Mouse (Mus musculus) subcutaneous adipose tissue, adult 2 months (tissue): Measurements from ENCODE around the gene Popdc2. TPM values are rescaled to one million over a fixed set of nuclear protein-coding genes. Genes with fewer than 3 reads are reported as not detected.

Experiments
- polyA plus RNA-seq: library from polyadenylated mRNA; depleted of rRNA; stranded (reverse); fragments of >200 nt; gene quantifications from 2 replicates; pipeline ENCODE4 v1.2.3, GENCODE M21; 2012; ENCODE audit warnings: low replicate concordance; rRNA removed

Gene Popdc2
- polyA plus RNA-seq: 18.0 and 25.7 TPM in 2 replicates

DNA sequence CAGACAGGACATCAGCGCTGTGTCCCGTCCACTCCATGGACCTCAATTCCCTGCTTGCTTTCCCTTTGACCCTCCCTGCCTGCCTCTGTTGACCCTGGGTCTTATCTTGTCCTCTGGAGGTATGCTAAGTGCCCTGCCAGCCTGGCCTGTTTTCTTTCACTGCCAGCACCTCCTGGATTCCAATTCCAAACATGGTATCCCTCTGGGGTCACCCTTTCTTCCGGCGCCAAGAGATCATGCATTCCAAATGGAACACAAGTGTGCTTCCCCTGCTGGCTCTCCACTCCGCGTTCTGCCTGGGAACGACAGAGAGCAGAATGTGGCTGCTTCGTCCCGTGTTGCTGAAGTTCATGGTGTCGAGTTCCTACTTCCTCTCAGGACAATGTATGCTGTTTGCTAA lies at the start of gene Popdc2:
Gene Popdc2 (plus strand): TSS at position 277 of the 400 bp plus-strand sequence.

DNA sequence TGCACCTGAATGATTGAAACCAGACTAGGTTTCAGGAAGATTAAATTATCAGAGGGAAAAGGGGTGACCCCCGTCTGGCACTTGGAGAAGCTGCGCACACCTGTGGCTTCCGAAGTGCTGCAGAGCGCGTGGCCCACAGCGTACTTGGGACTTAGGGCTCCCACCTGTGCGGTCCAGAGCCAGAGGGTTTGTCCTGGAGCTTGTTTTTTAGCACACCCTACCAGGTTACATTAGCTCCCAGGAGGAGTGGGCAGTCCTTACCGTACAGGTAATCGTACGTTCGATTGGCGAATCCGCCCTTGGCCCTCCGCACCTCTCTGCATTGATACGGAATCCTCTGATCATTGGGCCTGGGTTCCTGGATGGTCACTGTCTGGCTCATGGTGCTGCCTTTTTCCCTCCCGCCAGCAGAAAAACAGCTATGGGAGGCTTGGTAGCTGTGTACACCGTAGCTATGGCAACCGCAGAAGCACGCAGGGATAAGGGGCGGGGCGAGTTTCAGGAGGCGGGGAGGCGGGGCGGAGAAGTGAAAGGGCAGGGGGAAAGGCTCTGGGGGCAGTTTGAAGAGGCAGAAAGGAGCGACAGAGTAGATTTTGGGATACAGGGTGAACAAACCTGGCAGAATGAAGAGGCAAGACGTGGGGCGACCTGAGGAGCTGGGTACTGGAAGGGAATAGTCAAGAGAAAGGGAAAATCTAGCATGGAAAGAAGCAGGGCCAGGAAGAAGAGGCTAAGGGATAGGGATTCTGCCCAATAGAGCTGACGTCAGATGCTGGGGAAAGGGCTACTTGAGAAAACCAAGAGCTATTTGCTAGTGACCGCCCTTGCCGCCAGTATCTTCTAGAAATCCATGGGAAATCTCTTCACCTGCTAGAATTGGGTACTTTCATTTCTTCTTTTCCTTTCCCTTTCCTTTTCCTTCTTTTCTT lies 20.3 kb upstream of the Popdc2 start, which contains the start of gene Maats1:
Gene Maats1 (minus strand): TSS at position 748 of the 929 bp plus-strand sequence.

DNA sequence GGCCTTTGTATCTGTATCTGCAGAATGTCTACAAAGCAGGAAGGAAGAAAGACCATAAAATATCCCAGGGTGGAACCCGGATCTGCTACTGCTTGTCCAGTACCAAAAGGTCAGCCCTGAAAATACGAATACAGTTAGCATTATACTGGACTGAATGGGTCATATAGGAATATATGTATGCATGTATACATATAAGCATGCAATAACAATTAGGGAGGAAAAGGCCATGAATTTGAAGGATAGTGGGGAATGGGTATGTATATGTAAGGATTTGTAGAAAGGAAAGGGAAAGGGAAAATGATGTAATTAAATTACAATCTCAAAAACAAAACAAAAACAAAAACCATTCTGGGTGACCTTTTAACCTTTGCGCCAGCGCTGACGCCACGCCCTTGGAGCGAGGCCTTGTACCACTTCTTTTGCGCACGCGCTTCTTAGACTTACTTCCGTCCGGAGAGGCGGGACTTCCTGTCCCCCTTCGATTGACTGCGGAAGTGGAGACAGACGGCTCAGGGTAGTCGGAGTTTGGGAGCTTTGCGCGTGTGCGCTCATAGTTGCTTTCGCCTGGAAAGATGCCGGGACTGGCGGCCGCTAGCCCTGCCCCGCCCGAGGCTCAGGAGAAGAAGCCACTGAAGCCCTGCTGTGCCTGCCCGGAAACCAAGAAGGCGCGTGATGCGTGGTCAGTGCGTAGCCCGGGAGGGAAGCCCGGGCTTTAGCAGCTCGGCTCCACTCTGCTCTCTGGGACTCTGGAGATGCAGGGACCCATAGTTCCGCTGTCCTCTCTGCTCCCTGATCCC lies 15.3 kb upstream of the Popdc2 start, which contains the start of the genes Cox17 and Gm21987:
Gene Cox17 (plus strand): TSS at position 463 of the 797 bp plus-strand sequence.
Gene Gm21987 (plus strand): TSS at position 512 of the 797 bp plus-strand sequence.

Other genes starting within 250 kb of the Popdc2 start
- not detected in 2 replicates for gene Nr1i2, start 67.4 kb upstream of the Popdc2 start, polyA plus RNA-seq
- gene Maats1, start 20.1 kb upstream of the Popdc2 start, polyA plus RNA-seq: 0.04 and 0.23 TPM in 2 replicates
- gene Cox17, start 15.2 kb upstream of the Popdc2 start, polyA plus RNA-seq: 61.5 and 94.2 TPM in 2 replicates
- not detected in 2 replicates for gene Gm21987, start 15.2 kb upstream of the Popdc2 start, polyA plus RNA-seq
- 30.5 and 48.5 TPM in 2 replicates for gene Pla1a, start 70.9 kb downstream of the Popdc2 start, polyA plus RNA-seq
- gene Adprh, start 90.5 kb downstream of the Popdc2 start, polyA plus RNA-seq: 27.6 and 52.1 TPM in 2 replicates
- gene Cd80, start 93.4 kb downstream of the Popdc2 start, polyA plus RNA-seq: 0.59 and 0.71 TPM in 2 replicates
- 16.2 and 17.5 TPM in 2 replicates for gene Timmdc1, start 160.5 kb downstream of the Popdc2 start, polyA plus RNA-seq
- gene Poglut1, start 188.0 kb downstream of the Popdc2 start, polyA plus RNA-seq: 25.3 and 42.3 TPM in 2 replicates
- 70.9 and 154 TPM in 2 replicates for gene Tmem39a, start 196.5 kb downstream of the Popdc2 start, polyA plus RNA-seq